Mouse (Mus musculus) liver, adult 2 months (tissue): ENCODE results near the gene Lexm.

Experiments
- CTCF ChIP-seq: fragments of 200-500 bp; IDR thresholded peaks from 2 replicates; pipeline ENCODE4 v1.5.1; 2011; ENCODE audit warnings: low read depth, low read length, control low read depth
- POLR2A ChIP-seq: fragments of 200-500 bp; IDR thresholded peaks from 2 replicates; pipeline ENCODE4 v1.6.1; 2011; ENCODE audit warnings: low read length, control low read depth; ENCODE audit not compliant: insufficient read depth; ENCODE audit errors: extremely low read depth

- TF ChIP-seq CTCF (no peak), POLR2A (no peak)
These were observed 47.0 kb upstream of the Lexm start for GRCm38 (mm10) chr4:106663956-106664470.
